Mouse (Mus musculus): ENCODE data around the gene Gm45062. TPM values are rescaled to one million over a fixed set of nuclear protein-coding genes. Genes with fewer than 3 reads are reported as not detected.
"Not testable (repeated sequence)": the region's sequence is repeated elsewhere in the genome, so short reads cannot be mapped to it uniquely, and the experiment has no call there.

Gene Gm45062
- polyA plus RNA-seq, 1 experiment from 2014 or later: 4.2 TPM

DNA sequence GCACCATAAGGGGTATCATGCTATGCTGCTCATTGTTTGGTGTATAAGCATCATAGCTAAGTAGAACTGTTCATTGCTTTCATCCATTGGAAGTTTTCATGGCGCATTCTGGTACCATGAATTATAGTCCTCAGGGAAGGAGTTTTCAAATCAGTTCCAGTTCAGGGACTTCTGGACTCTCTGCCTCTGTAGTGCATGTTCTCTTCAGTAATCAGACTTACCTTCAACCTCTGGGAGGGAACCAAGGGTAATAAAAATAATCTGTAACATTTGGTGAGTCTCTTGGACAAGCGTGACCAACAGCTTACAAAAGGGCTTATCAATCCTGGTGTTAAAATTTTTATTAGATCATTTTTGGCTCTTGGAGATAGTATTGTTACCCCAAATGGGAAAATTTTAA lies 60.3 kb downstream of the Gm45062 start:
- no peak overlapping the region for H3K9ac ChIP-seq (ENCODE audit: low read length)
- no peak overlapping the region for H3K4me3 ChIP-seq (ENCODE audit: control insufficient read depth in 1 of 2, insufficient read depth in 1 of 2, low read depth in 1 of 2, low read length in 2 of 2)
- no peaks in the 10 kb centered on the region for H3K27me3 ChIP-seq (ENCODE audit: control insufficient read depth, insufficient read depth, low read length)
- H3K4me2 ChIP-seq (ENCODE audit: low read length): no peak overlapping the region
- 90% methylated on average over 2 of the region's 2 CpGs for WGBS
- peaks cover 0 to 5% of the 10 kb centered on the region in 2 experiments; a peak in 2 of 4 replicates for H3K4me1 ChIP-seq (ENCODE audit: control insufficient read depth in 2 of 2, insufficient read depth in 2 of 2, low read length in 2 of 2)
- no peak for ATAC-seq (ENCODE audit: insufficient number of reproducible peaks, insufficient read depth, low FRiP score, low read depth)
- no peak overlapping the region for H3K27ac ChIP-seq (replicated peaks in 1 of 2; ENCODE audit: control insufficient read depth in 1 of 2, insufficient read depth in 1 of 2, low read depth in 2 of 2, low read length in 2 of 2)
- no peaks in the 10 kb centered on the region for H3K9me3 ChIP-seq (ENCODE audit: control insufficient read depth, low read length)
- H3K36me3 ChIP-seq (ENCODE audit: control insufficient read depth, insufficient read depth, low read length): no peaks in the 10 kb centered on the region

DNA sequence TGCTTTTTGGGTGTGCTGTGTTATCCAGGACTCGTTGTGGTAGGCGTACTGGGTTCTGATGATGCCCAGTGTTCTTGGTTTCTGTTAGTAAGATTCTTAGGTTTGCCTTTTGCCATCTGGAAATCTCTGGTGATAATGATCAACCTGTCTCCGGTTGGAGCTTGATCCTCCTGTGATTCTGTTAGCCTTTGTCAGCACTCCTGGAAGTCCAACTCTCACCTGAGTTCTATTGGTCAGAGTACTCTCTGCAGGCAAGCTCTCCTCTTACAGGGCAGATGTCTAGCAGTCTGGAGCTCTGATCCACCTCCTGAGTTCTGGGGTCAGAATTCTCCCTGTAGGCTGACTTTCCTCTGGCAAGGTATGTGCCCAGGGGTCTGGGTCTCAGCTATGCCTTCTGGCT lies 72.2 kb downstream of the Gm45062 start:
- not testable (repeated sequence) for H3K9me3 ChIP-seq (ENCODE audit: control insufficient read depth, low read length); ATAC-seq (ENCODE audit: insufficient number of reproducible peaks, insufficient read depth, low FRiP score, low read depth); H3K27ac ChIP-seq (replicated peaks in 1 of 2; ENCODE audit: control insufficient read depth in 1 of 2, insufficient read depth in 1 of 2, low read depth in 2 of 2, low read length in 2 of 2); H3K4me3 ChIP-seq (ENCODE audit: control insufficient read depth in 1 of 2, insufficient read depth in 1 of 2, low read depth in 1 of 2, low read length in 2 of 2); H3K27me3 ChIP-seq (ENCODE audit: control insufficient read depth, insufficient read depth, low read length); H3K36me3 ChIP-seq (ENCODE audit: control insufficient read depth, insufficient read depth, low read length); H3K4me1 ChIP-seq (ENCODE audit: control insufficient read depth in 2 of 2, insufficient read depth in 2 of 2, low read length in 2 of 2); H3K9ac ChIP-seq (ENCODE audit: low read length); H3K4me2 ChIP-seq (ENCODE audit: low read length)
- WGBS: 91% methylated on average over 3 of the region's 3 CpGs

DNA sequence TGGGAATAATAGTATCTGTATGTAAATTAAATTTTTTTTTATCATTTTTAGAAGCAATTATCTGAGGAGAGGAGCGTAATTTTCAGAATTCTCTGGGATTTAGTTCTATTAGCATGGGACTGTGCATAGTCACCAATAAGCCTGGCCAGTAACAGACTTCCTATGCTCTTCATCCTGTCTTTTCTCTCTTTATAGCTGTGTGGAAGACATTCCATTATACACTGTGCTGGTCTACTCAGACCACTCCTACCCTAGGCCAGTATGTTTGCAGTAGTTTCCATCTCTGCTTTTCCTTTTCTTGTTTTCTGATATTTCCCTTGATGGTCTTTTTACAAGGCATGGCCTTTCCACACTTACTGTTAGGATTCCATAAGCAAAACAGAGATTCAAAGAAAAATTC lies 74.1 kb downstream of the Gm45062 start:
- no peak for ATAC-seq (ENCODE audit: insufficient number of reproducible peaks, insufficient read depth, low FRiP score, low read depth)
- Histone ChIP-seq H3K4me2 (ENCODE audit: low read length) (no peak overlapping the region), H3K36me3 (ENCODE audit: control insufficient read depth, insufficient read depth, low read length) (no peaks in the 10 kb centered on the region), H3K4me1 (ENCODE audit: control insufficient read depth in 2 of 2, insufficient read depth in 2 of 2, low read length in 2 of 2) (no peaks in the 10 kb centered on the region), H3K4me3 (ENCODE audit: control insufficient read depth in 1 of 2, insufficient read depth in 1 of 2, low read depth in 1 of 2, low read length in 2 of 2) (no peak overlapping the region), H3K9ac (ENCODE audit: low read length) (no peak overlapping the region), H3K9me3 (ENCODE audit: control insufficient read depth, low read length) (no peaks in the 10 kb centered on the region), H3K27me3 (ENCODE audit: control insufficient read depth, insufficient read depth, low read length) (no peaks in the 10 kb centered on the region), H3K27ac (replicated peaks in 1 of 2; ENCODE audit: control insufficient read depth in 1 of 2, insufficient read depth in 1 of 2, low read depth in 2 of 2, low read length in 2 of 2) (no peak overlapping the region)
- 97% methylated on average over 1 of the region's 1 CpGs for WGBS

DNA sequence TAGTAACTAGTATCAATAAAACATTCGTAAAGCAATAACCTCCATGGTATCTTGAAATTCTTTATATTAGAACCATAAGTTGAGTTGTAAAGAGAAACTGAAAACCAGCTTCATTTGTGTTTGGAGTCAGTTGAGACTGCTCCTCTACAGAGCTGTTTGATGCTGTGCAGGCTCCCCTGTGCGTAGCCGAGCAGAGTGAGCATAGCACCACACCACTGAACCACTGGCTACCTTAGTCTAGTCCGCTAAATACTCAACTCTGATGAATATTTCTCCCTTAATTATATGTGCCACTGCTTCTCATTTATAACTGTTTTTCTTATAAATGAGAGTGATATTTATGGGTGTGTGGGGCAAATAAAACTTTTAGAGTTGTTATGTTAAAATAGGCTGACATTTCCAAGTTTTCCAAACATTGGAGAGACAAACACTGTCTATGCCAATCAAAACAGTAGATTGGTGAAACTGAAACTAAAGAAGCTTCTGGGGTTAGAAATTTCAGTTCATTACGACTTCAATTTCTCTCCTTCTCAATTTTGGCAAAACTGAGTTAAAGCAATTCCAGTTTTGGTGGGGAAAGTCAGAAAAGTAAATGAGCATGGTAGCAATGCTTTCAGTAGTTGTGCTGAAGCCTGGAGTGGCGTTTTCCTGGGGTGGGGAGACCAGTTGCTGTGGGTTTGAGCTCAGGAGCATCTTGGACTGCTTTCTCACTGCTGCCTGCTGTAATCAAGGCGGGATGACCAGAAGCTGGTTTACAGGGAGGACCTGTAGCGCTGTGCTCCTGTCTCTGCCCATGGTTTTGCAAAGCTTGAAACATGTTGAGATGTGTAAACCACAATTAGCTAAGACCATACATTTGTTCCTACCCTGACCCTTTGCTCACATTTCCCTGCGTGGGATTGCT lies 77.5 kb downstream of the Gm45062 start:
- Histone ChIP-seq H3K36me3 (ENCODE audit: control insufficient read depth, insufficient read depth, low read length) (no peaks in the 10 kb centered on the region), H3K4me1 (ENCODE audit: control insufficient read depth in 2 of 2, insufficient read depth in 2 of 2, low read length in 2 of 2) (no peaks in the 10 kb centered on the region), H3K27ac (replicated peaks in 1 of 2; ENCODE audit: control insufficient read depth in 1 of 2, insufficient read depth in 1 of 2, low read depth in 2 of 2, low read length in 2 of 2) (no peak overlapping the region), H3K27me3 (ENCODE audit: control insufficient read depth, insufficient read depth, low read length) (no peaks in the 10 kb centered on the region), H3K9me3 (ENCODE audit: control insufficient read depth, low read length) (no peaks in the 10 kb centered on the region), H3K4me3 (ENCODE audit: control insufficient read depth in 1 of 2, insufficient read depth in 1 of 2, low read depth in 1 of 2, low read length in 2 of 2) (no peak overlapping the region), H3K4me2 (ENCODE audit: low read length) (no peak overlapping the region), H3K9ac (ENCODE audit: low read length) (no peak overlapping the region)
- ATAC-seq (ENCODE audit: insufficient number of reproducible peaks, insufficient read depth, low FRiP score, low read depth): no peak
- 75% methylated on average over 9 of the region's 9 CpGs for WGBS

DNA sequence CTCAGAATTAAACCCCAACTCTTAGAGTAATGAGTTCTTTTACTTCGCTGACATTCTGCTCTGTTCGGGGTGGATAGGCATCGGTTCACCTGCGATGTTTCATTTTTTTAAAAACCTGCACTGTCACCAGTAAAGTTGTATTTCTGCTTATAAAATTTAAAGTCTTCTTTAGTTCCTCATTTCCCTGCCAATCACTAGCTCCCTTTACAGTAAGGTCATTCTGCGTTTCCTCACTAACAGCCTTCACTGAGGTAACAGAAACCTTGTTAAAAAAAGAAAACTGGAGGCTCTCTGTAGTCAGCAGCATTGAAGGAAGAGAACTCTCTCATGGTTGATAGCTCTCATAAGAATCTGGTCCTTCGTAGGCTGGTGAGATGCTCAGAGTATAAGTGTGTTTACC lies 80.2 kb downstream of the Gm45062 start:
- no peaks in the 10 kb centered on the region for H3K4me1 ChIP-seq (ENCODE audit: control insufficient read depth in 2 of 2, insufficient read depth in 2 of 2, low read length in 2 of 2)
- 86% methylated on average over 6 of the region's 6 CpGs for WGBS
- H3K9ac ChIP-seq (ENCODE audit: low read length): no peak overlapping the region
- H3K4me2 ChIP-seq (ENCODE audit: low read length): no peak overlapping the region
- no peaks in the 10 kb centered on the region for H3K36me3 ChIP-seq (ENCODE audit: control insufficient read depth, insufficient read depth, low read length)
- no peaks in the 10 kb centered on the region for H3K9me3 ChIP-seq (ENCODE audit: control insufficient read depth, low read length)
- H3K4me3 ChIP-seq (ENCODE audit: control insufficient read depth in 1 of 2, insufficient read depth in 1 of 2, low read depth in 1 of 2, low read length in 2 of 2): no peak overlapping the region
- ATAC-seq (ENCODE audit: insufficient number of reproducible peaks, insufficient read depth, low FRiP score, low read depth): no peak
- H3K27me3 ChIP-seq (ENCODE audit: control insufficient read depth, insufficient read depth, low read length): no peaks in the 10 kb centered on the region
- no peak overlapping the region for H3K27ac ChIP-seq (replicated peaks in 1 of 2; ENCODE audit: control insufficient read depth in 1 of 2, insufficient read depth in 1 of 2, low read depth in 2 of 2, low read length in 2 of 2)

DNA sequence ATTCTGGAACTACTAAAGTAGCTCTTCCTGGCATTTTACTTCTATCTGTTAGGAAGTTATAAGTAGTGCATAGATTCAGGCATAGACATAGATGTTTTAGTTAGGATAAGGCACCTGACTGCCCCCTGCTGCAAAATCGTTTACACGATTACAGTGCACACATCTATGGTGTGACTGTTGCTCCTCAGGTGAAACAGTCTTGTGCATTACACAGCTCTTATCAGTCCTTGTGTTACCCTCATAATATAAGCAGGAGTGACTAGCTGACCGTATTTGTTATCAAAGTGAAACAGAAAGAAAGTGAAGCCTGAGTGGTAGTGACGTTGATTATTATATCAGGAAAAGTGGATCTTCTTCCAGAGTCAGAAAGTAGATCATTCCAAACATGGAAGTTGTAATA lies 84.0 kb downstream of the Gm45062 start:
- 0 out of 4 replicates have a peak, but pooled peaks cover 0 to 2% of the 10 kb centered on the region in 2 experiments for H3K4me1 ChIP-seq (ENCODE audit: control insufficient read depth in 2 of 2, insufficient read depth in 2 of 2, low read length in 2 of 2)
- H3K4me3 ChIP-seq (ENCODE audit: control insufficient read depth in 1 of 2, insufficient read depth in 1 of 2, low read depth in 1 of 2, low read length in 2 of 2): no peak overlapping the region
- no peaks in the 10 kb centered on the region for H3K36me3 ChIP-seq (ENCODE audit: control insufficient read depth, insufficient read depth, low read length)
- H3K27me3 ChIP-seq (ENCODE audit: control insufficient read depth, insufficient read depth, low read length): no peaks in the 10 kb centered on the region
- no peak overlapping the region for H3K4me2 ChIP-seq (ENCODE audit: low read length)
- no peak overlapping the region for H3K9ac ChIP-seq (ENCODE audit: low read length)
- 74% methylated on average over 4 of the region's 4 CpGs for WGBS
- no peak for ATAC-seq (ENCODE audit: insufficient number of reproducible peaks, insufficient read depth, low FRiP score, low read depth)
- no peak overlapping the region for H3K27ac ChIP-seq (replicated peaks in 1 of 2; ENCODE audit: control insufficient read depth in 1 of 2, insufficient read depth in 1 of 2, low read depth in 2 of 2, low read length in 2 of 2)
- H3K9me3 ChIP-seq (ENCODE audit: control insufficient read depth, low read length): no peaks in the 10 kb centered on the region

DNA sequence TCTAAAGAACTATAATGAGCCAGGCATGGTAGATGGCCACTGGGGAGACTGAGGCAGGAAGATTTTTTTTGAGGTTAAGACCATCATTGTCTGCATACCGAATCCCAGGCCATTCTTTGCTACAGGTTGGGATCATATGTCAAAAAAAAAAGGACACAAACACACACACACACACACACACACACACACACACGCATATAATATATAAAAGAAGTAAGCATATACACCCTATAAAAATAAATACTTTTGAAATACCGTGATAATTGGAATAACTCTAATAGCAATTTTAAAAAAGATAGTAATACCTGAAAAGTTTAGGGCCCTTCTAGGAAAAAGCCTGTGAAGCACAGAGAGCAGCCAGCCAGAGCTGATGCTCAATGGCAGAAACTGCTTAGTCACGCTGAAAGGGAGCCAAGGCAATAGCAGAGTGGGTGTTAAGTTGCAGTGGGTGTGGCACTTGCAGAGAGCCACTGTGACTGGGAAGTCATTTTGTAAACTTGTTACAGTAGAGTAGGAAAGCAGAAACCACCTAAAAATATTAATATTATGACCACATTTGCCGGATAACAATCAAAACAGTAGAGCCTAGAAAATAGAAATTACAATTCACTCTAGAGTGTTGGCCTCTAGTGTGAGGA lies 86.1 kb downstream of the Gm45062 start:
- ATAC-seq (ENCODE audit: insufficient number of reproducible peaks, insufficient read depth, low FRiP score, low read depth): no peak
- H3K27me3 ChIP-seq (ENCODE audit: control insufficient read depth, insufficient read depth, low read length): no peaks in the 10 kb centered on the region
- no peaks in the 10 kb centered on the region for H3K36me3 ChIP-seq (ENCODE audit: control insufficient read depth, insufficient read depth, low read length)
- H3K4me3 ChIP-seq (ENCODE audit: control insufficient read depth in 1 of 2, insufficient read depth in 1 of 2, low read depth in 1 of 2, low read length in 2 of 2): no peak overlapping the region
- 76% methylated on average over 5 of the region's 5 CpGs for WGBS
- H3K9ac ChIP-seq (ENCODE audit: low read length): no peak overlapping the region
- no peaks in the 10 kb centered on the region for H3K9me3 ChIP-seq (ENCODE audit: control insufficient read depth, low read length)
- H3K4me1 ChIP-seq (ENCODE audit: control insufficient read depth in 2 of 2, insufficient read depth in 2 of 2, low read length in 2 of 2): 0 out of 4 replicates have a peak, but pooled peaks cover 0 to 2% of the 10 kb centered on the region in 2 experiments
- H3K27ac ChIP-seq (replicated peaks in 1 of 2; ENCODE audit: control insufficient read depth in 1 of 2, insufficient read depth in 1 of 2, low read depth in 2 of 2, low read length in 2 of 2): no peak overlapping the region
- no peak overlapping the region for H3K4me2 ChIP-seq (ENCODE audit: low read length)
